Comparison of ENCODE assay signal across 8 mouse cellular contexts in genomic region chr8:95702480-95703446, GRCm38 (mm10). TPM values are rescaled to one million over a fixed set of nuclear protein-coding genes. Genes with fewer than 3 reads are reported as not detected.
DNase-seq lines count a peak whose midpoint lies in the region; ATAC-seq and TF ChIP-seq lines count a peak whose summit lies in the region.

No protein-coding gene starts in this region.

- no peak overlapping the region for H3K4me3 ChIP-seq in MEL (ENCODE audit: control insufficient read depth in 1 of 2, insufficient read depth in 1 of 2, low read depth in 2 of 2, low read length in 2 of 2)
- H3K4me3 ChIP-seq in cerebellum, adult 2 months (replicated peaks; ENCODE audit: insufficient read depth, low read depth, low read length) = peak overlapping the region; percentile 98
- peak overlapping the region; percentile 85 for H3K4me3 ChIP-seq in forebrain, postnatal 0 days (ENCODE audit: low read depth, low read length)
- H3K4me3 ChIP-seq in liver, postnatal 0 days (ENCODE audit: low read depth, low read length) = peak overlapping the region; percentile 45
- H3K4me3 ChIP-seq in neural tube, embryonic 14.5 days (ENCODE audit: low read depth, low read length) = peak overlapping the region; percentile 73

- intact Hi-C loops in heart, postnatal 36 days (cut with DNase I) = no loop called here

- under 1% methylated on average over 34 of the region's 34 CpGs for WGBS in cerebellum, adult 2 months
- WGBS in forebrain, postnatal 0 days = 2% methylated on average over 34 of the region's 34 CpGs
- 4% methylated on average over 33 of the region's 34 CpGs for WGBS in liver, postnatal 0 days (ENCODE audit: insufficient replicate concordance)
- WGBS in neural tube, embryonic 14.5 days = 3% methylated on average over 34 of the region's 34 CpGs

- no peak overlapping the region for H3K27ac ChIP-seq in MEL (ENCODE audit: control insufficient read depth, low read depth, low read length)
- H3K27ac ChIP-seq in cerebellum, adult 2 months (ENCODE audit: insufficient read depth, low read length) = peak overlapping the region; percentile 93
- H3K27ac ChIP-seq in forebrain, postnatal 0 days (ENCODE audit: low read depth, low read length) = peak overlapping the region; percentile 83
- H3K27ac ChIP-seq in liver, postnatal 0 days (ENCODE audit: low read depth) = no peak overlapping the region
- H3K27ac ChIP-seq in neural tube, embryonic 14.5 days (ENCODE audit: low read depth, low read length) = peak overlapping the region; percentile 78; the same call in 1 of the 2 replicates

- peaks cover 0 to 3% of the 10 kb centered on the region in 2 experiments; a peak in 3 of 4 replicates for H3K27me3 ChIP-seq in MEL (ENCODE audit: control insufficient read depth in 1 of 2, insufficient read depth in 2 of 2, low read length in 2 of 2)
- H3K27me3 ChIP-seq in cerebellum, adult 2 months (ENCODE audit: control insufficient read depth, insufficient read depth, low read length) = no peaks in the 10 kb centered on the region
- no peaks in the 10 kb centered on the region for H3K27me3 ChIP-seq in forebrain, postnatal 0 days (ENCODE audit: insufficient read depth, low read length)
- peaks cover 24% of the 10 kb centered on the region for H3K27me3 ChIP-seq in liver, postnatal 0 days (ENCODE audit: insufficient read depth, low read length)
- no peaks in the 10 kb centered on the region for H3K27me3 ChIP-seq in neural tube, embryonic 14.5 days (ENCODE audit: control insufficient read depth, insufficient read depth, low read length)

- no peak for TF ChIP-seq RAD21 in MEL (IDR thresholded peaks at IDR 0.05; ENCODE audit: low read depth, low read length)

- no peaks in the 10 kb centered on the region for H3K9me3 ChIP-seq in MEL (replicated peaks; ENCODE audit: insufficient read depth, low read length)
- no peaks in the 10 kb centered on the region for H3K9me3 ChIP-seq in forebrain, postnatal 0 days (ENCODE audit: low read length)
- no peaks in the 10 kb centered on the region for H3K9me3 ChIP-seq in liver, postnatal 0 days (ENCODE audit: low read length)
- no peaks in the 10 kb centered on the region for H3K9me3 ChIP-seq in neural tube, embryonic 14.5 days (ENCODE audit: control insufficient read depth, low read length)

- H3K36me3 ChIP-seq in MEL (ENCODE audit: control insufficient read depth in 1 of 2, insufficient read depth in 2 of 2, low read length in 2 of 2) = no peaks in the 10 kb centered on the region
- H3K36me3 ChIP-seq in forebrain, postnatal 0 days (ENCODE audit: insufficient read depth) = peaks cover 25% of the 10 kb centered on the region
- no peaks in the 10 kb centered on the region for H3K36me3 ChIP-seq in liver, postnatal 0 days (replicated peaks; ENCODE audit: insufficient read depth, low read length)
- H3K36me3 ChIP-seq in neural tube, embryonic 14.5 days (ENCODE audit: control insufficient read depth, insufficient read depth, low read length) = peaks cover 6% of the 10 kb centered on the region; the same call in 1 of the 2 replicates

- H3K4me1 ChIP-seq in MEL (ENCODE audit: control insufficient read depth in 1 of 2, insufficient read depth in 2 of 2, low read length in 2 of 2) = no peaks in the 10 kb centered on the region
- peaks cover 22% of the 10 kb centered on the region for H3K4me1 ChIP-seq in cerebellum, adult 2 months (ENCODE audit: control insufficient read depth, insufficient read depth, low read length)
- peaks cover 22% of the 10 kb centered on the region for H3K4me1 ChIP-seq in forebrain, postnatal 0 days (ENCODE audit: insufficient read depth)
- peaks cover 7% of the 10 kb centered on the region; the same call in 1 of the 2 replicates for H3K4me1 ChIP-seq in liver, postnatal 0 days (ENCODE audit: insufficient read depth)
- H3K4me1 ChIP-seq in neural tube, embryonic 14.5 days (ENCODE audit: control insufficient read depth, insufficient read depth, low read length) = peaks cover 28% of the 10 kb centered on the region

- no peak overlapping the region for H3K9ac ChIP-seq in MEL (ENCODE audit: control insufficient read depth, low read depth, low read length, poor library complexity, severe bottlenecking)
- H3K9ac ChIP-seq in forebrain, postnatal 0 days = peak overlapping the region; percentile 82
- peak overlapping the region; percentile 2; the same call in 1 of the 2 replicates for H3K9ac ChIP-seq in liver, postnatal 0 days (replicated peaks)
- peak overlapping the region; percentile 88 for H3K9ac ChIP-seq in neural tube, embryonic 14.5 days (replicated peaks; ENCODE audit: low read depth, low read length)

- TF ChIP-seq POLR2A in MEL (IDR thresholded peaks at IDR 0.05; ENCODE audit: control insufficient read depth in 1 of 2, insufficient read depth in 1 of 2, low read depth in 1 of 2, low read length in 2 of 2, poor library complexity in 1 of 2) = no peak
- peak; percentile 96 for TF ChIP-seq POLR2A in cerebellum, adult 2 months (IDR thresholded peaks at IDR 0.05; ENCODE audit: borderline replicate concordance, insufficient read depth, low read length)

- no peak for TF ChIP-seq CTCF in MEL (IDR thresholded peaks at IDR 0.05 in 2 of 3, conservative IDR thresholded peaks at IDR 0.05 in 1 of 3; ENCODE audit: control insufficient read depth in 1 of 3, insufficient read depth in 1 of 3, low read depth in 2 of 3, low read length in 3 of 3, poor library complexity in 1 of 3, severe bottlenecking in 1 of 3)
- TF ChIP-seq CTCF in cerebellum, adult 2 months (IDR thresholded peaks at IDR 0.05; ENCODE audit: borderline replicate concordance, insufficient read depth, low read depth, low read length) = no peak
- peak; percentile 44 for TF ChIP-seq CTCF in forebrain, postnatal 0 days (IDR thresholded peaks at IDR 0.05; ENCODE audit: low read depth)
- no peak for TF ChIP-seq CTCF in liver, postnatal 0 days (IDR thresholded peaks at IDR 0.05; ENCODE audit: low read depth)

- peak; percentile 43 for DNase-seq in MEL (ENCODE audit: low read depth, low spot score)
- peak; percentile 92 to 97 for DNase-seq in cerebellum, adult 2 months
- peak; percentile 97 for DNase-seq in forebrain, postnatal 0 days
- peak; percentile 72 to 74 for DNase-seq in heart, postnatal 36 days
- DNase-seq in layer of hippocampus, adult 18-20 months (ENCODE audit: low spot score in 2 of 2) = peak; percentile 92 to 94
- DNase-seq in liver, postnatal 0 days = peak; percentile 67
- DNase-seq in thymus, adult 18-20 months = peak; percentile 73 to 77

- peak; percentile 95 for ATAC-seq in forebrain, postnatal 0 days
- peak; percentile 84 for ATAC-seq in liver, postnatal 0 days
- ATAC-seq in neural tube, embryonic 14.5 days (ENCODE audit: low read depth) = peak; percentile 94

- peak overlapping the region; percentile 90 for H3K4me2 ChIP-seq in forebrain, postnatal 0 days (ENCODE audit: low read depth)
- H3K4me2 ChIP-seq in liver, postnatal 0 days (ENCODE audit: low read depth, low read length) = peak overlapping the region; percentile 85
- H3K4me2 ChIP-seq in neural tube, embryonic 14.5 days (ENCODE audit: low read depth, low read length) = peak overlapping the region; percentile 76

- no peak for TF ChIP-seq EP300 in MEL (IDR thresholded peaks at IDR 0.05; ENCODE audit: low read depth in 1 of 2, low read length in 2 of 2)
- no peak for TF ChIP-seq EP300 in liver, postnatal 0 days (IDR thresholded peaks at IDR 0.05; ENCODE audit: low read depth)

- no peaks in the 10 kb centered on the region for H3K79me2 ChIP-seq in MEL (ENCODE audit: control insufficient read depth, insufficient read depth, low read length, poor library complexity)

TF ChIP-seq in MEL, 35 proteins besides CTCF, POLR2A, EP300 and RAD21:
- no peak for TF ChIP-seq ELF1 (IDR thresholded peaks at IDR 0.05; ENCODE audit: low read depth, low read length)
- no peak for TF ChIP-seq MYC (IDR thresholded peaks at IDR 0.05; ENCODE audit: low read depth, low read length)
- no peak for TF ChIP-seq GABPA (IDR thresholded peaks at IDR 0.05; ENCODE audit: low read depth, low read length)

RNA-seq across cellular contexts. Expression of gene Setd6, which starts 12.9 kb away (rescaled TPM):
- 37.8 and 42.0 TPM in 2 replicates for total RNA-seq in MEL (2012; rRNA removed)
- polyA plus RNA-seq in MEL (2012; ENCODE audit: insufficient read depth in 1 of 2, insufficient read length in 2 of 2, low read depth in 1 of 2, low replicate concordance in 2 of 2, missing spikeins in 1 of 2) = 10 to 100 TPM in 1 of 2 experiments, not detected in 1; 78.4 TPM
- polyA plus RNA-seq in cerebellum, adult 2 months (2012; rRNA removed) = 26.7 and 27.8 TPM in 2 replicates
- 24.9 and 29.8 TPM in 2 replicates for total RNA-seq in forebrain, postnatal 0 days (2014; rRNA removed)
- 37.1 and 40.0 TPM in 2 replicates for polyA plus RNA-seq in forebrain, postnatal 0 days (2015; fragmentation: Nextera tagmentation; extraction: Ambion mirVana)
- 10 to 100 TPM; 15.8 to 17.9 TPM for total RNA-seq in heart, postnatal 36 days (2021)
- total RNA-seq in layer of hippocampus, adult 18-20 months (2021) = 10 to 100 TPM; 17.7 to 22.8 TPM
- 14.0 and 18.4 TPM in 2 replicates for polyA plus RNA-seq in liver, postnatal 0 days (2015; fragmentation: Nextera tagmentation; extraction: Ambion mirVana)
- 30.7 and 31.9 TPM in 2 replicates for polyA plus RNA-seq in neural tube, embryonic 14.5 days (2014; fragmentation: Nextera tagmentation; extraction: Ambion mirVana)

RNA-seq across cellular contexts. Expression of gene Ndrg4, which starts 26.0 kb away (rescaled TPM):
- total RNA-seq in MEL (2012; rRNA removed) = 0.15 TPM in 1 of 2 replicates, not detected in the other
- under 1 TPM in 1 of 2 experiments, not detected in 1; 0.28 TPM for polyA plus RNA-seq in MEL (2012; ENCODE audit: insufficient read depth in 1 of 2, insufficient read length in 2 of 2, low read depth in 1 of 2, low replicate concordance in 2 of 2, missing spikeins in 1 of 2)
- polyA plus RNA-seq in cerebellum, adult 2 months (2012; rRNA removed) = 1,847 and 1,940 TPM in 2 replicates
- 549 and 619 TPM in 2 replicates for total RNA-seq in forebrain, postnatal 0 days (2014; rRNA removed)
- 428 and 484 TPM in 2 replicates for polyA plus RNA-seq in forebrain, postnatal 0 days (2015; fragmentation: Nextera tagmentation; extraction: Ambion mirVana)
- total RNA-seq in heart, postnatal 36 days (2021) = 100 to 1,000 TPM; 233 to 242 TPM
- 1,000 to 10,000 TPM; 1,366 to 1,373 TPM for total RNA-seq in layer of hippocampus, adult 18-20 months (2021)
- 0.48 and 0.92 TPM in 2 replicates for polyA plus RNA-seq in liver, postnatal 0 days (2015; fragmentation: Nextera tagmentation; extraction: Ambion mirVana)
- polyA plus RNA-seq in neural tube, embryonic 14.5 days (2014; fragmentation: Nextera tagmentation; extraction: Ambion mirVana) = 431 and 486 TPM in 2 replicates

Comparison
In these comparisons a context has a peak if more than half of its experiments do, and no peak if none do; other contexts are left out.
1. DNase-seq: peak in every context shown above with its lines; median percentile 97 in forebrain, postnatal 0 days; 94 in cerebellum, adult 2 months; 93 in layer of hippocampus, adult 18-20 months; 75 in thymus, adult 18-20 months; 73 in heart, postnatal 36 days; 67 in liver, postnatal 0 days; 43 in MEL.
2. H3K27ac ChIP-seq: peak in cerebellum, adult 2 months (single experiment), forebrain, postnatal 0 days (single experiment) and neural tube, embryonic 14.5 days (single experiment); none in MEL (single experiment) and liver, postnatal 0 days (single experiment).
3. H3K4me3 ChIP-seq: peak in cerebellum, adult 2 months (single experiment), forebrain, postnatal 0 days (single experiment), liver, postnatal 0 days (single experiment) and neural tube, embryonic 14.5 days (single experiment); none in MEL (0 of 2).
4. RNA of gene Ndrg4, which starts 26.0 kb away (polyA plus RNA-seq): 1,847 to 1,940 TPM in cerebellum, adult 2 months, 431 to 486 TPM in neural tube, embryonic 14.5 days and 428 to 484 TPM in forebrain, postnatal 0 days; 0.48 to 0.92 TPM in liver, postnatal 0 days and 0.28 TPM in MEL; every median in the first group is over 100 times any median in the second.
5. Peak in every context shown above with its lines, with median percentiles within 50 percentile points of each other: ATAC-seq and H3K4me2 ChIP-seq.